16 mouse cellular contexts compared by ENCODE assay signal in the genomic region with DNA sequence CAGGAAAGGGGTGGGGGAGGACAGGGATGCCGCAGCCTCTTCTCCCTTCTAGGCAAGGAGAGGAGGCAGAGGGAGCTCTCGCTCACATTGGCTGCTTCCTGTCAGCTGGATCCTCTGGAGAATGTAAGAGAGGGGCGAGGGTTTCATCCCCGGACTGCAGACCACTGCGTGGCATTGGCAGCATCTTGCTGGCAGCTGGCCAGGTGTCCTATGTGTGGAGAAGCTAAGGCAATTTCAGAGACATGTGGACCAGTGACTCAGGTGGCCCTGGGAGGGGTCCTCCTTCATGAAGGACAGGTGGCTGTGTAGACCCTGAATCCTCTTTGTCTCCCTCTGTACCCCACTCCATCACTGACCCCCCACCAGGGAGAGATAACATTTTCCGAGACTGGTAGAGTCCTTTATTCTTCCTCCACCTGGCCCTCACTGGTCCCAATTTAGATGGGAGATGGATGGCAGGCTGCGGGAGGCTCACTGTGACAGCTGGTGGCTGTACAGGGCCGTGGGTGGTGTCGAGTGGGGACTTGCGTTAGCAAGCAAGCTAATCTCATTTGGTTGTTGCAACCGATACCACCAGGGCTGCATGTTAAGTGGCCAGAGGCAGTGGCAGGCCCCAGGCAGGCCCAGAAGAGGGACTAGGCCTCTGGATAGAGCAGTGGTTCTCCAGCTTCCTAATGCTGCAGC. TPM values are rescaled to one million over a fixed set of nuclear protein-coding genes. Genes with fewer than 3 reads are reported as not detected.
DNase-seq lines count a peak whose midpoint lies in the region; ATAC-seq and TF ChIP-seq lines count a peak whose summit lies in the region.
"Had no signal": no experiment of that assay in that cellular context is flagged by ENCODE, and none has a peak within 500 bp of the region (broad histone marks: within the 10 kb centered on the region; RNA-seq: fewer than 3 reads in every experiment).

No protein-coding gene starts in this region.

- H3K36me3 ChIP-seq in lung, embryonic 14.5 days (ENCODE audit: insufficient read depth), result no peaks in the 10 kb centered on the region
- H3K36me3 ChIP-seq: heart, embryonic 12.5 days; hindbrain, embryonic 15.5 days; neural tube, embryonic 12.5 days had no signal

- H3K4me3 ChIP-seq in lung, embryonic 14.5 days (ENCODE audit: low read depth, low read length), result no peak overlapping the region
- H3K4me3 ChIP-seq: heart, embryonic 12.5 days; hindbrain, embryonic 15.5 days; layer of hippocampus, adult 2 months; megakaryocyte, embryonic 14.5 days; neural tube, embryonic 12.5 days had no signal

- no peaks in the 10 kb centered on the region for H3K9me3 ChIP-seq in lung, embryonic 14.5 days (ENCODE audit: low read depth, low read length)
- H3K9me3 ChIP-seq: heart, embryonic 12.5 days; hindbrain, embryonic 15.5 days; megakaryocyte, embryonic 14.5 days; neural tube, embryonic 12.5 days had no signal

- no peak for TF ChIP-seq CTCF in lung, embryonic 14.5 days (IDR thresholded peaks at IDR 0.05; ENCODE audit: low read depth)
- TF ChIP-seq CTCF in brain, embryonic 14.5 days (IDR thresholded peaks at IDR 0.05; ENCODE audit: borderline replicate concordance, extremely low read depth, insufficient read depth, insufficient read length), result no peak

- no peak for ATAC-seq in lung, embryonic 14.5 days (ENCODE audit: insufficient read depth)
- no peak for ATAC-seq in activated CD4-positive, CD25-positive, alpha-beta regulatory T cell, adult 4 months

- no peaks in the 10 kb centered on the region for H3K4me1 ChIP-seq in lung, embryonic 14.5 days (ENCODE audit: insufficient read depth)
- H3K4me1 ChIP-seq: heart, embryonic 12.5 days had no signal

- H3K9ac ChIP-seq in lung, embryonic 14.5 days, result no peak overlapping the region
- H3K9ac ChIP-seq: heart, embryonic 12.5 days; hindbrain, embryonic 15.5 days; neural tube, embryonic 12.5 days had no signal

- WGBS in lung, embryonic 14.5 days, result 38% methylated on average over 11 of the region's 11 CpGs

- H3K27me3 ChIP-seq in lung, embryonic 14.5 days (ENCODE audit: insufficient read depth, low read length), result peaks cover 22% of the 10 kb centered on the region

- DNase-seq in cerebellum, postnatal 10 days, result peak; percentile 74 to 75
- no peak for DNase-seq in cerebellum, adult 8-10 months
- DNase-seq in lung, embryonic 14.5 days, result peak; percentile 16
- no peak for DNase-seq in lung, postnatal 10 days
- DNase-seq in brain, embryonic 14.5 days (ENCODE audit: low read depth), result peak; percentile 47
- peak; percentile 62 to 69 for DNase-seq in left cerebral cortex, postnatal 36 days (ENCODE audit: low spot score in 2 of 2)
- DNase-seq in thymus, postnatal 0 days (ENCODE audit: low spot score), result no peak
- DNase-seq: gastrocnemius, postnatal 14 days; lung, adult 18-20 months; thymus, postnatal 36 days had no signal

- TF ChIP-seq POLR2A in brain, embryonic 14.5 days (IDR thresholded peaks at IDR 0.05; ENCODE audit: borderline replicate concordance, extremely low read depth, insufficient read depth, insufficient read length, poor library complexity, severe bottlenecking), result no peak

- no peak overlapping the region for H3K27ac ChIP-seq in lung, embryonic 14.5 days (ENCODE audit: low read depth)
- H3K27ac ChIP-seq: hindbrain, embryonic 15.5 days; layer of hippocampus, adult 2 months; neural tube, embryonic 12.5 days had no signal

- H3K4me2 ChIP-seq in lung, embryonic 14.5 days, result no peak overlapping the region
- H3K4me2 ChIP-seq: heart, embryonic 12.5 days; hindbrain, embryonic 15.5 days; neural tube, embryonic 12.5 days had no signal

- intact Hi-C loops in left cerebral cortex, postnatal 36 days (cut with DNase I), result no loop called here

RNA-seq across cellular contexts. Expression of a gene that starts 22.6 kb away (rescaled TPM):
- polyA plus RNA-seq in lung, embryonic 14.5 days (2014; fragmentation: Nextera tagmentation; extraction: Ambion mirVana), result 0.72 and 1.5 TPM in 2 replicates
- polyA plus RNA-seq in brain, embryonic 14.5 days (2012; rRNA removed), result 14.7 and 25.7 TPM in 2 replicates
- 10 to 100 TPM; 50.3 to 58.7 TPM for total RNA-seq in left cerebral cortex, postnatal 36 days (2021)
- polyA plus RNA-seq in thymus, postnatal 0 days (2015; fragmentation: Nextera tagmentation; extraction: Ambion mirVana), result 0.14 and 0.21 TPM in 2 replicates
- polyA plus RNA-seq in activated CD4-positive, CD25-positive, alpha-beta regulatory T cell, adult 4 months (2017; shearing (Covaris generic)), result not detected
- polyA plus RNA-seq: heart, embryonic 12.5 days had no signal

RNA-seq across cellular contexts. Expression of a gene that starts 30.4 kb away (rescaled TPM):
- polyA plus RNA-seq in lung, embryonic 14.5 days (2014; fragmentation: Nextera tagmentation; extraction: Ambion mirVana), result 51.9 and 52.3 TPM in 2 replicates
- polyA plus RNA-seq in brain, embryonic 14.5 days (2012; rRNA removed), result 62.3 and 78.7 TPM in 2 replicates
- 10 to 100 TPM; 52.9 to 56.8 TPM for total RNA-seq in left cerebral cortex, postnatal 36 days (2021)
- polyA plus RNA-seq in thymus, postnatal 0 days (2015; fragmentation: Nextera tagmentation; extraction: Ambion mirVana), result 49.5 and 49.6 TPM in 2 replicates
- polyA plus RNA-seq in activated CD4-positive, CD25-positive, alpha-beta regulatory T cell, adult 4 months (2017; shearing (Covaris generic)), result 10 to 100 TPM; 31.1 to 45.6 TPM

Comparison
In these comparisons a context has a peak if more than half of its experiments do, and no peak if none do; other contexts are left out.
1. DNase-seq: peak in cerebellum, postnatal 10 days (2 of 2), lung, embryonic 14.5 days (single experiment), brain, embryonic 14.5 days (single experiment) and left cerebral cortex, postnatal 36 days (2 of 2); none in cerebellum, adult 8-10 months (single experiment), lung, postnatal 10 days (single experiment) and thymus, postnatal 0 days (single experiment).